Mouse (Mus musculus): ENCODE measurements around the gene Slc35f1.
"Not testable (repeated sequence)": the region's sequence is repeated elsewhere in the genome, so short reads cannot be mapped to it uniquely, and the experiment has no call there.

Gene Slc35f1

DNA sequence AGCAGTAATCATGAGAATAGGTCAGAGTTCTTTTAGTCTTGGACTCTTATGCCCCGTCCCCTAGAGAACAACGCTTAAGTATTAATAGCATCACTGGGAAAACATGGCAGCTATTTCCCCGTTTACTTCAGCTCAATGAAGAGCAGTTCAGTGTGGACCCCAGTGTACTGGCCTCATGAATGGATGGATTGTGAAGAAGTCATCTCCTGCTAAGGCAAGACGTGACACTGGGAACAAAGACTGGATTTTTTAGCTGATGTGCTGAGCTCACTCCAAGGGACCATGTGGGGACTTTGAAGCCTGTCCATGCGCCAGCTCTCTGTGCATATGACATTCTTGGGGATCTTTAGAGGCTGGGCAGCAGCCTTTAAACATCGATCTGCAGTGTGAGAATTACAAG, 101.2 kb downstream of the Slc35f1 start:
- no peak for DNase-seq

DNA sequence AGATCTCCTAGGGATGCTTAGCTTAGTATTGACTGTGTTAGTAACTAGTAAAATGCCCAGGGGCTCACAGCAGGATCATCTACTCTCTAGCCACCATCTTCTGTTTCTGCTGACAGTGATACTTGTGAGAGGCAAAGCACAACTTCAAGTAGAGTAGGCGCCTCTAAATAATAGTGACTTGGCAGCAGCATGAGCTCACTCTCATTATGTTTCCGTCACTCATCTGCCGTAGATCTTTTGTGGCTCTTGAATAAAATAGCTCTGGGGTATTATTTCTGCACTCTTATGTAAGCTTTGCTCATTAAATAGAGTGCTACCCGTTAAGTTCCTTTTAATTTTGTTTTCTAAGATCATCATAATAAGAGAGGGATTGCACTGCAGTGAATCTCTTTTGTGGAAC, 107.1 kb downstream of the Slc35f1 start:
- no peak for DNase-seq

DNA sequence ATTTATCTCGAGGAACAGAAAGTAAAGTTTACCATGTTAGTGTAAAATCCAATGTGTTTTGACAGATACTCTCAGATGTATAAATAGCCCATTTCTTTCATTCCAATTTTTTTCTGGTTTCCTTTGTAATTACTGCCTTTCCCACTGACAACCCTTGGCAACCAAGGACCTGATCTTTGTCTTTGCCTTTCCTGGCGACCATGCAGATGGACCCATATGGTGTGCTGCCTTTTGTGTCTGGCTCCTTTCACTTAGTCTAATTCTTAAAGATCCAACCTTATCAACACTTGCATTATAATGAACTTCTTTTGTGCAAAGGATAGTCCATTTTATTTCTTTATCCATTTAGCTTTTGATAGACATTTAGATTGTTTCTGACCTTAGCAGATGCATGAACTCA, 117.5 kb downstream of the Slc35f1 start:
- DNase-seq = no peak

DNA sequence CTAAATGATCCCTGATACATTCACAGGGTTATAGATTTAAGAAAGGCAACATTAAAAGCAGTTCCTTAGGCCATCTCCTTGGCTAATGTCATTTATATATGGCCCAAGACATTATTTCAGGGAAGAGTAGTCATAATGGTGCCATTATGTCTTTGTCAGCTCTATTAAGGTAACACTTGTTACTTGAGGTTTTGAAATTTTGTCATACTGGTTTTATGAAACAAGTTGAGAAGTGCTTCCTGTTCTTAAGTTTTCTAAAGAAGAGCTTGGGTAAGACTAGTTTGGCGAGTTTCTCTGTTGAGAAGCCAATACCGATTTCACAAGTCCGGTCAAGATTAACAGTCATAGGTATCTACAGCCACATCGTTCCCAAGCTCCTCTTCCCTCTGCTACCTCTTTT, 122.5 kb downstream of the Slc35f1 start:
- no peak for DNase-seq

DNA sequence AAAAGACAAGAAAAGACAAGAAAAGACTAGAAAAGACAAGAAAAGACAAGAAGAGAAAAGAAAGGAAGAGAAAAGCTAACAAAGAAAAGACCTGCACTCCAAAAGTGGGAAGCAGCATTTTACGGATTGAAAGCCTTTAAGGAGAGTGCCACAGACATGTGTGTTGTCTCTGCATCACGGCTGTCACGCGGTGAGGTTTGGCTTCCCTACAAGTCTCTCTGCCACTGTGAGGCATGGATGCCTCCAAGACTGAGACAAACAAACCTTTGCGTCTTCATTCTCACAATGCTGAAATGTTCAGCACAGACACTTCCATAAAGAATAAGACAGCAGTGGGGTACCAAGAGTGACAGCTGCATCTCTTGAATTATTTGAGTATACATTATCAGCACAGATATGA, 124.0 kb downstream of the Slc35f1 start:
- no peak for DNase-seq

DNA sequence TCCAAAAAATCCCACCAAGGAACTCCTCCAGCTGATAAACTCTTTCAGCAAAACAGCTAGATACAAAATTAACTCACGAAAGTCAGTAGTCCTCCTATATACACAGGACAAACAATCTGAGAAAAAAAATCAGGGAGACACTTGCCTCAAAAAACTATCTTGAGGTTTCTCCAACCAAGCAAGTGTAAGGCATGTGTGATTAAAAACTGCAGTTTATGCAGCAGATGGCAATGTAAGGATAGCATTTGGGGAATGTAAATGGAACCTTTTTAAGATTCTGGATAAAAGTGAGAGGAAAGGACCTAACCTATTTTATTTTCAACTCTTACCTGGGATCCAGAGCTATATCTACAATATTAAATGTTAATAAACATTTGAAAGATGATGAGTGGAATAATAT, 129.3 kb downstream of the Slc35f1 start:
- no peak for DNase-seq

DNA sequence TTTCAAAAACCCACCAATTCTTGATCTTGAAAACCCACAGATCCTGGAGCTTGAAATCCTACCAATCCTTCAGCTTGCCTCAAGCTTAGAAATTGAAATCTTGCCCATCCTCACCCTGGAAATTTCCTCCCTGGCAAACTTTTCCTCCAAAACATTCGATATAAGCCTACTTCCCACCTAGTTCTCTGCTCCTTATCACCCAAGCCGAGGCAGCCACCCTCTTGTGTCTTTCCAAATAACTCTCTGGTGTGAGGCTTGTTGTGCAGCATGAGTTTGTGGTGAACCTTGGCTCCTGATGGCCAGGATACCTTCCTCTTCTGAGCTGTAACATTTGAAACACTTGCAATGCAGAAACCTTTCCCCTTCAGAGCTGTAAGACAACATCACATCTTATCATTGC, 132.6 kb downstream of the Slc35f1 start:
- no peak for DNase-seq

DNA sequence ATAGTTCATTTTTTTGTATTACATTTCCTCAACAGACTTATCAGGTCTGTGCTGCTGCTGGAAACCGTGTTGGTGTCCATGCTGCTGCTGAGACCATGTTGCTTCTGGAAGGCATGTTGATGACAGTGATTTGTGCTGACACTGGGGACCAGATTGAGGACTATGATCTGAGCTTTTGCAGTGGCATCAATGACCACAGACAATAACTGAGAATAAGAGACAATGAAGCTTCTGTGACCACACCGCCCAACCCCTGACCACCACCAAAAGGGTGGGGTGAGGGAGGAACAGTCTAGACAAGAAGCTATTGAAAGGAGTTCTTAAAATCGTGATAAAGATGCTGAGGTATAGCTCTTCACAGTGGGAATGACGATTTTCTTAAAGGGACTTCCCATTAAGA, 135.4 kb downstream of the Slc35f1 start:
- no peak for DNase-seq

DNA sequence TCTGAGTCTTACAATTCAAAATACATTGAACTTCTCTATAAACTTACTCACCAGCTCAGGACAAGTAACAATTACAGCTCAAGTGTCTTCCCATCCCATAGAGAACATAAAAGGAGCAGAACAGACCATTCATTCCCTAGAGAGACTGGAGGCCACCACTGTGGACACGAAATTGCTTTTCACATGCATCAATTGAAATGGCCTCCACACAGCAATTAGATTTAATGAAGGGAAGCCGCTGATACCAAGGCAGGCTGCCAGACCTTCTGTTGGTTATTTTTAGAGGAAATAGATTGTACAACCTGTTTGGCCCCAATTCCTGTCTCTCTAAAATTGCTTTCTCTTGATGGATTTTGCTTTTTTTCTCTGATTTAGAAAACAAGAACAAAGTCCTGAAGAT, 150.5 kb downstream of the Slc35f1 start:
- DNase-seq = no peak

DNA sequence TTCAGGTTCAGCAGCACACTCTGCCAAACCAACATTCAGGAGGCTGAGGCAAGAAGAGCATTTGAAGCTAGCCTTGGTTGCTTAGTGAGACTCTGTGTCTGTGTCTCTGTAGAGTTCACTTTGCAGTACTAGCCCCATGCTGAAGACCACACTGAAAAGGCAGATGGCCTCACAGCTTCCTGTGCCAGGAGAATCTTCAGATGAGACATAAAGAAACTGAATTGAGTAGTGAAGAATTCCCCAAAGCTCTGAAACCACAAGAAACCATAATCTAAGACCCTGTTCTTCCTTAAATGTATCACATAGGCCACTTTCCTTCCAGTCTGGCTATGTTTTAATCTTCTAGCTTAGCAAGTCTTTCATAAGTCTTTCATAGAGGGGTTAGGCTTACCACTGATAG, 161.7 kb downstream of the Slc35f1 start:
- DNase-seq = no peak

DNA sequence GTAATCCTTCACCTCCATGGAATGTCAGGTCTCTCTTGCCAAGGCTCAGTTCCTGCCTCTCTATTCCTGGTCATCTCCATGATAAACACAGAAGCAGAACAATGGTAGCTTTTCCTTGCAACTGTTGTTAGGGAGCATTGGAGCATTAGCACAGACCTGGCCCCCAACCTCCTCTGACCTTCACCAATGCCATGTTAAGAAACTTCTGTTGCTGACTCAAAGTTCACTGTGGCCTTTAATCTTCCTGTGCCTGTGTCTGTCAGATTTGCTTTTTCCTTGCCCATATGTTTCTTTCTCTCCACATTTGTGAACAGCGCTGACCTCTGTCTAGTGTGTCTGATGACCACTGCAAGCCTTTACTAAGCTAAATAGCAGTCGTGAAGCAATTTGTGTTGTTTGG, 170.5 kb downstream of the Slc35f1 start:
- no peak for DNase-seq

DNA sequence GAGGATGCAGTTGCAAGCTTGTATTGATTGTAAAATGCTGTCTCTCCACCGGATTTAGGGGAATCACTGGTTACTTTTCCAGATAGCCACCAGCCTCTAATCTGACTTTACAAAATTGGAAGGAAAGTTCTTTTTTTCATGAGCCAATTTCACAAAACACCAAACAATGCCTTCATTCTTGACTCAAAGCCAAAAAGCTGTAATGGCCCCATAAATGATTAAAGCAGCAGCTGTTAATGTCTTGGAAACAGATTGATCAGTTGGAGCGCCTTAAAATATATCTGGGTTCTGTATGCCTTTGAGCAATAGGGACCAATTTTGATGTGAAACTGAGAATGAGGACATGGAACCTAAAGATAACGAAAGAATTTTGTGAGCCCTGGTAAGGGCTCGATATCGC, 174.6 kb downstream of the Slc35f1 start:
- no peak for DNase-seq

DNA sequence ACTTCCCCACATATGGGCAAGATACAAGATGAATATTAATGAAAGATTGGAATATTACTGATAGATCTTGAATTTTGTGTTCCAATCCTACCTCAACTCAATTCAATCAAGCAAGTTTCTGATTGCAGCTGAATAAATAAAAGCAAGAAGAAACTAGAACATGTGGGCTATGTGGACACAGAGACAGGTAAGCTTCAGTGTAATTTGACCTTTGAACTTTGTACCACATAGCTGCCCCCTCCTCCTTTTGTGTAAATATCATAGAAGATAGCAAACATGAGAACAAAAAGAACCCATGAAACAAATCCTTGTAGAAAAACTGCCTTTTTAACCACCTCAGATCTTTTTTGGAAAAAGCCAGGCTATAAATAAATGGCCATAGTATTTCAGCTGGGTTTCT, 180.8 kb downstream of the Slc35f1 start:
- DNase-seq = no peak

DNA sequence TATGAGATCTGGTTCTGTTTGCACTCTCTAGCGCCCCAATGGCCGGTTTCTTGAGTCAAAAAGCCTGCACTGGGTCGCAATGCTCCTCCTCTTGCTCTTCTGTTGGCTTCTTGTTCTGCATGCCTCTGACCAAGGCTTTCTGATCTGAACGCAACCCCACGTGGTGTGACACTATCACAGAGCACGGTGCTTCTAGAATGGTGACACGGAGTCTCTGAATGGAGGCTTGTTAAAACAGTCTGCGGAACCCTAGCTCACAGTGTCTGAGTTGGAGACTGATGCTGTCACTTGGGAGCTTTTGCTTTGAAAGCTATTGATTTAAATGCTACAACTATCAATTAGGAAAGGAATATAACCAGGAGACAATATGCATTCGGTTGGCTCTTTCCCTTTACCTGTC, 183.8 kb downstream of the Slc35f1 start:
- no peak for DNase-seq

DNA sequence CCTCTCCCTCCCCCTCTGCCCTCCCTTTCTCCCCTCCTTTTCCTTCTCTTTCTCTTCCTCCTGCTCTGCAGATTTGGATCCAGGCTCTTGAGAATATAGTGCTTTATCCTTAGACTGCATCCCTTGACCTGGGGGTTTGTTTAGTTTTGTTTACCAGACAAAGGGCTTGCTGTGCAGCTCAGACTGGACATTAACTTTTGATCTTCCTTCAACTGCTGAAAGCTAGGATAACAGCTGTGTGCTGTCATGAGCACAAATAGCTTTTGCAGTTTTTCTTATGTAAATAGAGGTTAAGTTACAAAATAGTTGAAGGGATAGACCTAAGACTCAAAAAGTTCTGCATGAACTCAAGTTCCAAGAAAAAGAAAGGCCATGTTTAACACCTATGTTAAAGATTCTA, 184.4 kb downstream of the Slc35f1 start:
- DNase-seq = no peak

DNA sequence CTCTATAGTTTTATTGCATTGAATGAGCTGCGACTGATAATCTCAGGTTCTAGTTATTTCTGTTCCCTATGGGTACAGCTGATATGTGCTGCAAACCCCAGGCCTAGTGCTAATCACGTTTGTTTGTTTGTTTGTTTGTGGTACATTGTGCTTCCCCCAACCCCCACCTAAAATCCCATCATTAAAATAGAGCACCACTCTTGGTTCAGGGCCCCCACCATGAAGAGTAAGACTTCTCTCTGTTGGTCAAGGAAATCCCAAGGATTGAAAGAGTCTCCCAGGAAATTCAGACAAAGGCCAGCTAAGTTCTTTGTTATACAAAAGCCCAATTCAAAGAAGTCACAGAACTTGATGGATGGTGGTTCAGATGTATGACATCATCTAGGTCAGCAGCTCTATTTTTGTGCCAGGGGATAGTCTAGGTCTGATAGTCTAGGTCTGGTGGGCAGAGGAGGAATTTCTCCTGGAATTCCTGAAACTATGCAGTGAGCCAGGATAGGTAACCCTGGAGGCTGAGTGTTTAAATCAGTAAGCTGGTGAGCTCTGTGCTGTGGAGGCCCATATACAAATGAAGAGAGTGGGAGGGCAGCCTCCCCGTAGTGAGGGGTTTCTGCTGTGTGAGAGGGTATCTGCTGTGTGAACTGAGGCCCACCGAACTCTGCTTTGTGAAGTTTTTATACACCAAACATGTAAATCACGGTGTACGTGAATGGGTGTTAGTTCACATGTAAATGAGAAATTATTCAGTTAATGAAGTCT, 187.1 kb downstream of the Slc35f1 start:
- no peak for DNase-seq

DNA sequence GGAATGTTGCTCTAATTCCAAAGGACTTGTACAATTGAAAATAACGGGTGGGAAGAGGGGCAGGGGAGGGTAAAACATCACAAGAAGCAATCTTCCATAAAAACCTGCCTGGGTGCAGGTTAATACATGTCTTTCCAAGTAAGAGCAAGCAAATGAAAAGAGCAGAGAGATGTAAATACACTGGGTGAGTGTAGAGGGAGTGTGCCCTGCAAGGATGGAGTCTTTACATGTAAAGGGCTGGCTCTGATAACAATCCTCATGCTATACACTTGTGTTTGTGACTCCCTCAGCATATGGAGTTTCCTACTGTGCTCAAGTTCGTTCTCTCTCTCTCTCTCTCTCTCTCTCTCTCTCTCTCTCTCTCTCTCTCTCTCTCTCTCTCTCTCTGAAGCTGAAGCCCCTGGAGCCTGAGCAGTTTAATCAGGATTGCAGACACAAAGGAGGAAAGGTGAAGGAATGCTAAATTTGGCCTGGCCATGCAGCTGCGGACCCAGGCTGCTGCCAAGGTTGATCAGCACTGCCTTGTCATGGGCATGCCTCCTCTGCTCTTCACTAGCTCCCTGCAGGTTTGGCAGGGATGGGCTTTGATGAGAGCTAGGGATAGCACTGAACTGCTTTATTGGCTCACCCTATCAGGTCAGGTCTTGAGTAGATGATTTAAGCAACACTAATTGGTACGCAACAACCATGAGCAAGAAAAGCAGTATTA, 187.9 kb downstream of the Slc35f1 start:
- no peak for DNase-seq

DNA sequence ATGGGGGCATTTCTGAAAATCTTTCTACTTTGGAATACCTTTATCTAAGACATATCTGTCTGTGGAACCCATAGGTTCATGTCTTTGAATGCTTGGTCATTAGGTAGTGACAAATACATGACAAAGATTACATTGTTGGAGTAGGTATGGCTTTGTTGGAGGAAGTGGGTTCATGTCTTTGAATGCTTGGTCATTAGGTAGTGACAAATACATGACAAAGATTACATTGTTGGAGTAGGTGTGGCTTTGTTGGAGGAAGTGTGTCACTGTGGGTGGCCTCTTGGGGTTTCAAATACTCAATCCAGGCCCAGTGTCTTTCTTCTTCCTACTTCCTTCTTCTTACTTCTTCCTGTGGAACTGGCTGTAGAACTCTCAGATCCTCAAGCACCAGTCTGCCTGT, 206.4 kb downstream of the Slc35f1 start:
- DNase-seq = not testable (repeated sequence)

DNA sequence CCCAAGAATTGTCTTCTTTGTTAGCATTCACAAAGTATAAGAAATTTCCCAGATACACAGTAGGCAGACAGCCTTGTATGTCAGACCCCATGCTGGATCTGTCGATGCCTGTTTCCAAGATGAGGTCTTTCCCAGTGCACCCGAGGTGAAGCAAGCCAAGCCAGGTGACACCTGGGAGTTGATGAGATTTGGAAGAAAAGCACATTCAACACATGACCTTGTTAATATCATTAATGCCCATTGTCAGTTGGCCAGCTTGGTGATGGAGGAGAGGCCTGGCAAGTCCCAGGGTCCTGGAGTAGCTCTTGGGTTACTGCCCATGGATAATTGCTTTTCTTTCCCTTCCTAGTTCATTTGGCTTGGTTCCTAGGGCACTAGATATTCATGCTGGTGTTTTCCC, 214.6 kb downstream of the Slc35f1 start:
- DNase-seq = no peak

DNA sequence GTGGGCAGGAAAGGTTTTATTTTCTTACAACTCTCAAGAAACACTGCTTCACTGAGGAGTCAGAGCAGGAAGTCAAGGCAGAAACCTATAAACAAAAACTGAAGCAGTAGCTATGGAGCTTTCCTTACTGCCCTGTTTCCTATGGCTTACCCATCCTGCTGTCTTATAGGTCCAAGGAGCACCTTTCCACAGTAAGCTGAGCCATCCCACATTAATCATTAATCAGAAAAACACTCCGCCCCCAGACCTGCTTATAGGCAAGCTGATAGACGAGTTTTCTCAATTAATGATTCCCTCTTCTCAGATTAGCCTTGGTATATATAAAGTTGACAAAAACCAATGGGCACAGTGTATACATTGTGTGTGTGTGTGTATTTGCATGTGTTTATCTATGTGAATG, 221.4 kb downstream of the Slc35f1 start:
- DNase-seq = no peak

DNA sequence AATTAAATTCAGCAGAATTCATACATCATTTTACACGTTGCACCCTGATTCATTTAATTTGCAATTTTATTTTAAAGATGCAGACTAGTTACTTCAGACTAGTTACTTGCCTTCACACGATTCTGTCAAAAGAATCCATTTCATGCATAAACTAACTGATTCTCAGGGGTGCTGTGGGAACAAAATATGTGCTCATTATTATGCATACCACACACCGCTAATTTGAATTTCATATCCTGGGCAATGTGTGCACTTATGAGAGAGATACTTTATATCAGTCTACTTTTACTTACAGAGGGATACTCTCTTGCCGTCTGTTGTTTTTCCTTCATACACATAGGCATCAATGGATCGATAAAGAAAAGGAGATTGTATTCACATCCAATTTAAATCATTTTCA, 228.4 kb downstream of the Slc35f1 start:
- DNase-seq = no peak

DNA sequence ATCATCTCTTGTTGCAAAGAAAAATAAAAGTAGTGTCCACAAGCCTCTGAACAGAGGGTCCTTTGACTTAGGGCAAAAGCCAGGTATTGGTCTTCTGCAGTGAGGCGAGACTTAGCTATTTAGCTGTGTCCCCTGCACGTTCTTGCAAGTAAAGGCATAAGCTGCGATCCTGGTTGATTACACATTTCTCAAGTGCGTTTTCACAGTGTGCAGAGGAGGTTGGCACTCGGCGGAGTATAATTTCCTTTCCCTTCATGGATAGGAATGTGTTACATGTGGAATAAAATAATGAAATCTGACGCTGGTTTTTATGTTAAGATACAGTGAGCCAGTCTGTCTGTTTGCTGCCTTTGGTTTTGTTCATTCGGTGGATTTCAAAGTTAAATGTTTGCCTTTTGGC, 232.8 kb downstream of the Slc35f1 start:
- no peak for DNase-seq

DNA sequence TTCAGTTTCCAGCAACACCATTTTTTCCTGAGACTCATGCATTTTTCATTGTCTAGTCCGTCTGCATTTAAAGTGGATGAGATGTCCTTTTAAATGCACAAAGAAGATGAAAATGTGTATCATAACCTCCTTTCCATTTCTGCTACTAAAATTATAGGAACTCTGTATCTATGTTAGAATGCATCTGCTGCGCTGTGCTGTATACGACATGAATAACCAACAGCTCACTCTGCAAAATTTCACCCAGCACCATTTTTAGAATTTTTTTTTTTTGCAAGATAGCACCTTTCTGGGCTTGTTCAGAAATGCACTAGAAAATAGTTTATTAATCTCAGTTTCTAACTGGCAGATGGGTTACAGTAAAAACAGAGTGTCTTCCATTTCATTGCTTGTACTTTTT, 236.0 kb downstream of the Slc35f1 start:
- DNase-seq = no peak

DNA sequence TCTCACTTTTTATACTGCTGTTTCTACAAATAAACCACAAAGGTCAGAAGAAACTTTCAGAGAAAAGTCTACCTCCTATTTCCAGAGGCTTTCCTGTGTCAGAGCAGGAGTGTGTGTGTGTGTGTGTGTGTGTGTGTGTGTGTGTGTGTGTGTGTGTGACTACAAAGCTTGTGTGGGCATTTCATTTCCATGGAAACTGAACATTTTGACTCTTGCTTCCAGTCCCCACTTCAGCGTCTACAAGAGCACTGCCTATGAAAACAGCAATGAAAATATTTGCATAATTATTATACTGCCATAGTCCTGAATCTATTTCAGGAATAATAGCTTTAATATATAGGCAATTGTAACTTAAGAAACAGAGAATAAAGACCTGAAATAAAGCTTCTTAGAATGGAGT, 241.8 kb downstream of the Slc35f1 start:
- no peak for DNase-seq

DNA sequence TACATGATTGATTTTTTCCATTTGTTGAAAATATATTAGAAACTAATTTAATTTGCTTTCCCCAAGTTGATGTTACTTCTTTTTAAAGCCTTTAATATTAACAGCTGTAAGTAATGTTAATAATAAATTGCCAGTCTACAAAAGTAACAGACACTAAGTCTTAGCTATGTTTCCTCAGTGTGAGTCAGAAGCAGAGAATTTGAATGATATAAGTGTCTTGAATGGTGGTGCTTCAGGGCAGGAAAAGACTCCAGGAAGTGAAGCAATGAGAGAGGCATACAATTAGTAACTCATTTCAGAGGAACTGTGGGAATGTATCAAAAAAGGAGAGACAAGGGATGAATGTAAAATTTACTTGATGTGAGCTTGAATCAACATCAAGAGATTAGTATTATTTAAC, 244.3 kb downstream of the Slc35f1 start:
- DNase-seq = no peak

Measured in thymus, postnatal 4 days (tissue).